Comparison of ENCODE assay signal across 26 mouse cellular contexts in the genomic region with DNA sequence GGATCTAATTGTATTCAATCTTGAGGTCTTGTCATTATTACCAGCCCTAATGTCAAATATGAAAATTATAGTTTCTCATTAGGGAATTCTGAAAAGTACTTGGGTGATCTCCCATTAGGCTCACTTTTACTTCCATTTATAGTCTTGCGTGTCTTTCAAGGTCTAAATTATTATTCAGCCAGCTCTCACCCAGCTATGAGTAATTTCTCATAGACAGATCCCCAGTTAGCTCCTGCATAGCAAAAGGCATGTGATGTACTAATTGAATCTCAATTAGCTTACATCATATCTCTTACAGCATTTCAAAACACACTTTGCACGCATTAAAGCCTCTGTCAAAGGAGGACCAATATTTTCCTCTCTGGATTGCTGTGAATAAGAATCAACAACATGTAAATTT.
"Had no signal": no experiment of that assay in that cellular context is flagged by ENCODE, and none has a peak within 500 bp of the region (broad histone marks: within the 10 kb centered on the region; RNA-seq: fewer than 3 reads in every experiment).

No protein-coding gene starts in this region.

- DNase-seq: gastrocnemius, adult 2 months; gastrocnemius, postnatal 10 days; gastrocnemius, postnatal 25 days; heart, adult 18-20 months; heart, postnatal 10 days; heart, postnatal 4 days; kidney, adult 18-20 months; kidney, adult 8-10 months; kidney, postnatal 10 days; kidney, postnatal 25 days; kidney, postnatal 4 days; liver had no signal

- H3K4me1 ChIP-seq: heart, embryonic 10.5 days; heart, embryonic 12.5 days; hindbrain, embryonic 10.5 days; hindbrain, embryonic 12.5 days; intestine, embryonic 15.5 days; limb, embryonic 10.5 days; limb, embryonic 12.5 days had no signal

- H3K27ac ChIP-seq: gastrocnemius, adult 2 months; heart, embryonic 10.5 days; hindbrain, embryonic 10.5 days; hindbrain, embryonic 12.5 days; hindbrain, embryonic 14.5 days; intestine, embryonic 15.5 days; layer of hippocampus, adult 2 months; left cerebral cortex, adult 2 months; limb, embryonic 10.5 days; limb, embryonic 12.5 days had no signal

- ATAC-seq: hindbrain, embryonic 16.5 days; inflammation-experienced regulatory T-cells, adult 6 months; intestine, embryonic 15.5 days; intestine, postnatal 0 days had no signal

- H3K36me3 ChIP-seq: heart, embryonic 10.5 days; heart, embryonic 12.5 days; hindbrain, embryonic 10.5 days; hindbrain, embryonic 12.5 days; intestine, embryonic 15.5 days; limb, embryonic 10.5 days; limb, embryonic 12.5 days had no signal

- H3K4me2 ChIP-seq: heart, embryonic 12.5 days; hindbrain, embryonic 12.5 days; hindbrain, embryonic 14.5 days; intestine, embryonic 15.5 days; limb, embryonic 12.5 days; liver, embryonic 11.5 days had no signal

- H3K9me3 ChIP-seq: heart, embryonic 10.5 days; heart, embryonic 12.5 days; hindbrain, embryonic 10.5 days; hindbrain, embryonic 12.5 days; intestine, embryonic 15.5 days; limb, embryonic 10.5 days; limb, embryonic 12.5 days had no signal

- H3K27me3 ChIP-seq: heart, embryonic 12.5 days; hindbrain, embryonic 12.5 days; intestine, embryonic 15.5 days; limb, embryonic 12.5 days had no signal

- H3K4me3 ChIP-seq: gastrocnemius, adult 2 months; heart, embryonic 10.5 days; heart, embryonic 12.5 days; hindbrain, embryonic 10.5 days; hindbrain, embryonic 12.5 days; intestine, embryonic 15.5 days; layer of hippocampus, adult 2 months; left cerebral cortex, adult 2 months; limb, embryonic 10.5 days; limb, embryonic 12.5 days had no signal

- H3K9ac ChIP-seq: heart, embryonic 12.5 days; hindbrain, embryonic 12.5 days; hindbrain, embryonic 14.5 days; intestine, embryonic 15.5 days; limb, embryonic 12.5 days had no signal
